Mouse (Mus musculus) brain, embryonic 14.5 days (tissue): ENCODE measurements at regions not wholly inside any gene's neighbourhood (a gene's known extent, or its start where the extent isn't known, plus 50 kb on each side); places are given as distances from the start of the nearest gene placed in this dataset.

Experiments used
- CTCF ChIP-seq: fragments of 200-500 bp; IDR thresholded peaks from 2 replicates; pipeline ENCODE4 v1.5.1; 2012; ENCODE audit warnings: inconsistent platforms, mild to moderate bottlenecking, moderate library complexity, borderline replicate concordance; ENCODE audit not compliant: insufficient read depth, insufficient read length; ENCODE audit errors: extremely low read depth
- POLR2A ChIP-seq: fragments of 200-500 bp; IDR thresholded peaks from 2 replicates; pipeline ENCODE4 v1.6.1; 2012; ENCODE audit warnings: mild to moderate bottlenecking, inconsistent platforms, borderline replicate concordance; ENCODE audit not compliant: poor library complexity, insufficient read depth, insufficient read length, severe bottlenecking; ENCODE audit errors: extremely low read depth

GRCm38 (mm10) chr10:98660747-98661146, 253.5 kb upstream of the Atp2b1 start:
- TF ChIP-seq POLR2A (no peak), CTCF (no peak)
